Mouse (Mus musculus): ENCODE measurements around the gene Gm45713. TPM values are rescaled to one million over a fixed set of nuclear protein-coding genes. Genes with fewer than 3 reads are reported as not detected.
"Not testable (repeated sequence)": the region's sequence is repeated elsewhere in the genome, so short reads cannot be mapped to it uniquely, and the experiment has no call there.

Gm45713 gene
- polyA plus RNA-seq, 1 experiment from 2014 or later, result not detected

- 96% methylated on average over 6 of the region's 6 CpGs for WGBS
- Histone ChIP-seq H3K9ac (replicated peaks; ENCODE audit: low read depth, low read length) (no peak overlapping the region), H3K4me1 (replicated peaks; ENCODE audit: control insufficient read depth, insufficient read depth, low read length) (no peaks in the 10 kb centered on the region), H3K9me3 (ENCODE audit: control insufficient read depth, low read length) (no peaks in the 10 kb centered on the region), H3K36me3 (ENCODE audit: control insufficient read depth, insufficient read depth) (no peaks in the 10 kb centered on the region), H3K27ac (ENCODE audit: low read length) (no peak overlapping the region), H3K4me3 (replicated peaks; ENCODE audit: low read length) (no peak overlapping the region), H3K27me3 (replicated peaks; ENCODE audit: control insufficient read depth, insufficient read depth, low read length) (no peaks in the 10 kb centered on the region), H3K4me2 (ENCODE audit: low read length) (no peak overlapping the region)
- no peak for ATAC-seq
Measured at GRCm38 (mm10) chr7:45100046-45100445, 36.0 kb downstream of the Gm45713 start.

- Histone ChIP-seq H3K36me3 (ENCODE audit: control insufficient read depth, insufficient read depth) (no peaks in the 10 kb centered on the region), H3K27me3 (replicated peaks; ENCODE audit: control insufficient read depth, insufficient read depth, low read length) (no peaks in the 10 kb centered on the region), H3K4me3 (replicated peaks; ENCODE audit: low read length) (no peak overlapping the region), H3K4me2 (ENCODE audit: low read length) (no peak overlapping the region), H3K9ac (replicated peaks; ENCODE audit: low read depth, low read length) (no peak overlapping the region), H3K4me1 (replicated peaks; ENCODE audit: control insufficient read depth, insufficient read depth, low read length) (no peaks in the 10 kb centered on the region), H3K27ac (ENCODE audit: low read length) (no peak overlapping the region), H3K9me3 (ENCODE audit: control insufficient read depth, low read length) (no peaks in the 10 kb centered on the region)
- ATAC-seq, result no peak
- WGBS, result 88% methylated on average over 8 of the region's 8 CpGs
Measured at GRCm38 (mm10) chr7:45098541-45099240, 37.3 kb downstream of the Gm45713 start.

- H3K4me2 ChIP-seq (ENCODE audit: low read length), result no peak overlapping the region
- no peak overlapping the region for H3K9ac ChIP-seq (replicated peaks; ENCODE audit: low read depth, low read length)
- H3K36me3 ChIP-seq (ENCODE audit: control insufficient read depth, insufficient read depth), result no peaks in the 10 kb centered on the region
- no peaks in the 10 kb centered on the region; the same call in 1 of the 2 replicates for H3K4me1 ChIP-seq (replicated peaks; ENCODE audit: control insufficient read depth, insufficient read depth, low read length)
- no peak for ATAC-seq
- H3K27ac ChIP-seq (ENCODE audit: low read length), result no peak overlapping the region
- 58% methylated on average over 6 of the region's 6 CpGs for WGBS
- H3K9me3 ChIP-seq (ENCODE audit: control insufficient read depth, low read length), result no peaks in the 10 kb centered on the region
- no peak overlapping the region for H3K4me3 ChIP-seq (replicated peaks; ENCODE audit: low read length)
- H3K27me3 ChIP-seq (replicated peaks; ENCODE audit: control insufficient read depth, insufficient read depth, low read length), result no peaks in the 10 kb centered on the region
Measured at GRCm38 (mm10) chr7:45097479-45097878, 38.6 kb downstream of the Gm45713 start.

GRCm38 (mm10) chr7:45095965-45096364 is 40.1 kb downstream of the Gm45713 start:
- H3K9ac ChIP-seq (replicated peaks; ENCODE audit: low read depth, low read length); H3K36me3 ChIP-seq (ENCODE audit: control insufficient read depth, insufficient read depth); H3K4me3 ChIP-seq (replicated peaks; ENCODE audit: low read length); H3K27me3 ChIP-seq (replicated peaks; ENCODE audit: control insufficient read depth, insufficient read depth, low read length); ATAC-seq; H3K9me3 ChIP-seq (ENCODE audit: control insufficient read depth, low read length); H3K27ac ChIP-seq (ENCODE audit: low read length); H3K4me2 ChIP-seq (ENCODE audit: low read length): not testable (repeated sequence)
- WGBS, result 91% methylated on average over 14 of the region's 14 CpGs
- H3K4me1 ChIP-seq (replicated peaks; ENCODE audit: control insufficient read depth, insufficient read depth, low read length), result peaks cover 11% of the 10 kb centered on the region

- H3K9me3 ChIP-seq (ENCODE audit: control insufficient read depth, low read length), result no peaks in the 10 kb centered on the region
- H3K27me3 ChIP-seq (replicated peaks; ENCODE audit: control insufficient read depth, insufficient read depth, low read length), result no peaks in the 10 kb centered on the region
- H3K4me2 ChIP-seq (ENCODE audit: low read length), result no peak overlapping the region
- ATAC-seq, result no peak
- no peak overlapping the region for H3K4me3 ChIP-seq (replicated peaks; ENCODE audit: low read length)
- H3K27ac ChIP-seq (ENCODE audit: low read length), result no peak overlapping the region
- 76% methylated on average over 6 of the region's 6 CpGs for WGBS
- H3K36me3 ChIP-seq (ENCODE audit: control insufficient read depth, insufficient read depth), result no peaks in the 10 kb centered on the region
- peaks cover 11% of the 10 kb centered on the region for H3K4me1 ChIP-seq (replicated peaks; ENCODE audit: control insufficient read depth, insufficient read depth, low read length)
- H3K9ac ChIP-seq (replicated peaks; ENCODE audit: low read depth, low read length), result no peak overlapping the region
Measured at GRCm38 (mm10) chr7:45095367-45095766, 40.7 kb downstream of the Gm45713 start.

GRCm38 (mm10) chr7:45094121-45094520 is 41.9 kb downstream of the Gm45713 start:
- no peaks in the 10 kb centered on the region for H3K27me3 ChIP-seq (replicated peaks; ENCODE audit: control insufficient read depth, insufficient read depth, low read length)
- H3K4me3 ChIP-seq (replicated peaks; ENCODE audit: low read length), result no peak overlapping the region
- H3K9ac ChIP-seq (replicated peaks; ENCODE audit: low read depth, low read length), result no peak overlapping the region
- H3K27ac ChIP-seq (ENCODE audit: low read length), result no peak overlapping the region
- no peak overlapping the region for H3K4me2 ChIP-seq (ENCODE audit: low read length)
- H3K36me3 ChIP-seq (ENCODE audit: control insufficient read depth, insufficient read depth), result no peaks in the 10 kb centered on the region
- no peak for ATAC-seq
- 75% methylated on average over 7 of the region's 7 CpGs for WGBS
- H3K9me3 ChIP-seq (ENCODE audit: control insufficient read depth, low read length), result no peaks in the 10 kb centered on the region
- H3K4me1 ChIP-seq (replicated peaks; ENCODE audit: control insufficient read depth, insufficient read depth, low read length), result peaks cover 11% of the 10 kb centered on the region

- H3K4me1 ChIP-seq (replicated peaks; ENCODE audit: control insufficient read depth, insufficient read depth, low read length), result peaks cover 11% of the 10 kb centered on the region
- H3K27ac ChIP-seq (ENCODE audit: low read length), result no peak overlapping the region
- H3K36me3 ChIP-seq (ENCODE audit: control insufficient read depth, insufficient read depth), result no peaks in the 10 kb centered on the region
- no peak overlapping the region for H3K9ac ChIP-seq (replicated peaks; ENCODE audit: low read depth, low read length)
- H3K9me3 ChIP-seq (ENCODE audit: control insufficient read depth, low read length), result no peaks in the 10 kb centered on the region
- no peak overlapping the region for H3K4me3 ChIP-seq (replicated peaks; ENCODE audit: low read length)
- ATAC-seq, result no peak
- WGBS, result 37% methylated on average over 18 of the region's 18 CpGs
- no peaks in the 10 kb centered on the region for H3K27me3 ChIP-seq (replicated peaks; ENCODE audit: control insufficient read depth, insufficient read depth, low read length)
- no peak overlapping the region for H3K4me2 ChIP-seq (ENCODE audit: low read length)
Measured at GRCm38 (mm10) chr7:45093516-45093905, 42.5 kb downstream of the Gm45713 start.

GRCm38 (mm10) chr7:45092828-45093515 is 43.1 kb downstream of the Gm45713 start:
- Histone ChIP-seq H3K27ac (ENCODE audit: low read length) (no peak overlapping the region), H3K9ac (replicated peaks; ENCODE audit: low read depth, low read length) (no peak overlapping the region), H3K4me1 (replicated peaks; ENCODE audit: control insufficient read depth, insufficient read depth, low read length) (peaks cover 11% of the 10 kb centered on the region), H3K4me3 (replicated peaks; ENCODE audit: low read length) (no peak overlapping the region), H3K27me3 (replicated peaks; ENCODE audit: control insufficient read depth, insufficient read depth, low read length) (no peaks in the 10 kb centered on the region), H3K9me3 (ENCODE audit: control insufficient read depth, low read length) (no peaks in the 10 kb centered on the region), H3K36me3 (ENCODE audit: control insufficient read depth, insufficient read depth) (no peaks in the 10 kb centered on the region), H3K4me2 (ENCODE audit: low read length) (no peak overlapping the region)
- no peak for ATAC-seq
- WGBS, result 71% methylated on average over 12 of the region's 12 CpGs

GRCm38 (mm10) chr7:45092048-45092447 is 44.0 kb downstream of the Gm45713 start, which contains the start of gene Rcn3:
Rcn3 (minus strand) TSS chr7:45092221.
- H3K27me3 ChIP-seq (replicated peaks; ENCODE audit: control insufficient read depth, insufficient read depth, low read length), result no peaks in the 10 kb centered on the region
- H3K4me2 ChIP-seq (ENCODE audit: low read length), result peak within 1 kb of the TSS; percentile 67
- no peaks in the 10 kb centered on the region for H3K36me3 ChIP-seq (ENCODE audit: control insufficient read depth, insufficient read depth)
- peak; percentile 96 for ATAC-seq
- peaks cover 11% of the 10 kb centered on the region for H3K4me1 ChIP-seq (replicated peaks; ENCODE audit: control insufficient read depth, insufficient read depth, low read length)
- no peaks in the 10 kb centered on the region for H3K9me3 ChIP-seq (ENCODE audit: control insufficient read depth, low read length)
- H3K9ac ChIP-seq (replicated peaks; ENCODE audit: low read depth, low read length), result peak within 1 kb of the TSS; percentile 33
- H3K4me3 ChIP-seq (replicated peaks; ENCODE audit: low read length), result peak within 1 kb of the TSS; percentile 48
- under 1% methylated on average over 16 of the region's 16 CpGs for WGBS
- no peak within 1 kb of the TSS for H3K27ac ChIP-seq (ENCODE audit: low read length)
